Mouse (Mus musculus): ENCODE measurements around the gene Arl8a.

GRCm38 (mm10) chr1:135181275-135181674, 34.7 kb downstream of the Arl8a start:
- TF ChIP-seq TAL1 (IDR thresholded peaks at IDR 0.05; ENCODE audit: low read length) (no peak), GATA1 (IDR thresholded peaks at IDR 0.05; ENCODE audit: low read length) (no peak)
